Mouse (Mus musculus) common myeloid progenitor, adult 5-6 weeks (primary cell): ENCODE results near the gene Hsd17b7. TPM values are rescaled to one million over a fixed set of nuclear protein-coding genes. Genes with fewer than 3 reads are reported as not detected.

Experiments
- ATAC-seq: replicated peaks from 2 replicates; pipeline ENCODE4 v1.8.0; 2016; ENCODE audit warnings: low read depth, mild to moderate bottlenecking, moderate TSS enrichment, inconsistent platforms; ENCODE audit not compliant: poor library complexity, severe bottlenecking
- total RNA-seq: library from RNA; stranded (forward); fragments of 200-1000, 187-1606 nt; gene quantifications from 2 replicates; pipeline ENCODE4 v1.2.3, GENCODE M21; 2017

The Hsd17b7 gene
- total RNA-seq, 1 experiment from 2014 or later = 3.3 TPM

GRCm38 (mm10) chr1:169946004-169946403 lies 23.0 kb downstream of the Hsd17b7 start:
- no peak for ATAC-seq

DNA sequence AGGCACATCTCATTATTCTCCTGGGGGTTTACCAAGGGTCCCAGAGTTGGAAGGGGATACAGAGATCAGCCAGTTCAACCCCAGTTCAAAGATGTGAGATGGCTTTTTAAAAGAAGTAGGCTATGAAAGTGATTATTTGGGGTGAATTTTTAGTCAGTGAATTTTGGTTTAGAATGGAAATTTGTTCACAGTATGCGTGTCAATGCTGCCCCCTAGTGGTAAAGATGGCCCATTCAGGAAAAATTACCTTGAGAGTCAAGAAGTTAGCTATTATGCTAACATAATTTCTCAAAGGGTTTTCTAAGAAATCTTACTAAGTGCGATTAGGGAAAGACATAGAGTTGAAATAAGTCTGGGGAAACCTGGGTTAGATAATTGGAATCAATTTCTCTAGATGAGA lies 29.7 kb downstream of the Hsd17b7 start:
- peak; percentile 69 for ATAC-seq

- ATAC-seq = peak; percentile 53
These were observed 34.9 kb downstream of the Hsd17b7 start for GRCm38 (mm10) chr1:169934005-169934725.

- no peak for ATAC-seq
These were observed 36.8 kb downstream of the Hsd17b7 start for GRCm38 (mm10) chr1:169932122-169932746.

- ATAC-seq = no peak
These were observed 37.3 kb downstream of the Hsd17b7 start for GRCm38 (mm10) chr1:169931698-169932097.

- ATAC-seq = no peak
These were observed 40.5 kb downstream of the Hsd17b7 start, which contains the start of gene Ccdc190 for GRCm38 (mm10) chr1:169928454-169928971. Gene Ccdc190 (plus strand): TSS chr1:169928648.

GRCm38 (mm10) chr1:169927753-169928369 lies 41.2 kb downstream of the Hsd17b7 start:
- no peak for ATAC-seq

DNA sequence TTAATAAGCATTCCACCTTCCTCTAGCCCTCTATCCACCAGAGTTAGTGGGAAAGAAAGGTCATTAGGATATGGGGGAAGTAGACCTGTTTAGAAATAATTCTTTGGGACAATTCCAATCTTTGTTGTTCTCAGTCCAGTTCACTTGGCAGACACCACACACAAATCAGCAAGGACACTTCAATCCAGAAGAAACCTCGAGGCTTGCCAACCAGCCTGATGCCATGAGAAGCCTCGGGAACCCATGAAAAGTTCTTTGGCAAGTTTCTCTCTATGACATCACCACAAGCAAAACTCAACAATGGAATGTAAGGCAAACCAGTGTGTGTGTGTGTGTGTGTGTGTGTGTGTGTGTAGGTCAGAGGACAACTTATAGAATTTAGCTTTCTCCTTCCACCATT lies 44.5 kb downstream of the Hsd17b7 start:
- no peak for ATAC-seq

- peak; percentile 80 for ATAC-seq
These were observed 47.3 kb downstream of the Hsd17b7 start for GRCm38 (mm10) chr1:169921710-169922211.

DNA sequence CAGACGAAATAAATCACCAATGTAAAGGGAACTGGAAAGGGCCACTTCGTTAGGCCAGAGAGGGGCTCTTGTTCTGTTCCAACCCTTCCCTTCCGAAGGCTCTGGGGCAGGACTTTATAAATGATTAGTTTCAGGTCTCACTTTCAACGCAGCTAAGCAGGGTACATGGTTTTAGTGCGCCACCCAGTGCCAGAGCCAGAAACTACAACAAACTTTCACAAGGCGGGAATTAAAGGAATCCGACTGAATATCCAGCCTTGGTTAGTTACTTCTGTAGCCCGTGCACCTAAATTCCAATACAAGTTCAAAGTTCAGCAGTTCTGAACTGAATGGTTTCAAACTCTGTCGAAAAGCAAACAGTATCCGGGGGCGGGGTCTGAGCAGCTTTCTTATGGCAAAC lies 49.8 kb downstream of the Hsd17b7 start:
- ATAC-seq = peak; percentile 88

GRCm38 (mm10) chr1:169917998-169918397 lies 51.0 kb downstream of the Hsd17b7 start:
- peak; percentile 53 for ATAC-seq

DNA sequence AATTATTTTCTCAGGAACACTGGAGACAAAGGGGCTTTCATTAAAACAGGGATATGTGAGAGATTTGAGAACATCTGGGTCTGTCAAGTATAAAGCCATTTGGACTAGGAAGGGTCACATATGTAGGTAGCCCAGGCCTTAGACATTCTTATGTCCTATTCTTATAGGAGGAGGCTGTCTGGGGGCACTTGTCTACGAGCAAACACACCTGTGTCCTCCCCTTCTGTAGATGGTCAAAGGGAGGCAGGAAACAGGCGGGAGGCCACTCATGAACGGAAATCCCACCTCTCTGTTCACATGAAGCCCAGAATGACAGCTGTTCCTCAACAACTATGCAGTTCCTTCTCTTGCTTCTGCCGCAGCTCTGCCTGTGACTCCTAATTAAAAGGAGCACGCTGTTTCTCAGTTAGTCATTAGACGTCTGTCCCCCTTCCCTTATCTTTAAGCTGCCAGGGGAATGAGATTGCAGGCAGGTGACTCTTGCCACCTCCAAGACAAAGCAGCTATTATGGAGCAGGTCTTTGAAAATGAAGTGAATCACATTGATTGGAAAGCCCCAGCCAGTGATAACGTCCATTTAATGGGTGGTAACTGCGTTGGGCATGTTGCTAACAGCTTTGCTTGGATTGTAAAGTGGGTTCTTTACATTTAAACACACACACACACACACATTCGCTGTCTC lies 51.8 kb downstream of the Hsd17b7 start:
- no peak for ATAC-seq

- no peak for ATAC-seq
These were observed 52.4 kb downstream of the Hsd17b7 start for GRCm38 (mm10) chr1:169916659-169917058.

DNA sequence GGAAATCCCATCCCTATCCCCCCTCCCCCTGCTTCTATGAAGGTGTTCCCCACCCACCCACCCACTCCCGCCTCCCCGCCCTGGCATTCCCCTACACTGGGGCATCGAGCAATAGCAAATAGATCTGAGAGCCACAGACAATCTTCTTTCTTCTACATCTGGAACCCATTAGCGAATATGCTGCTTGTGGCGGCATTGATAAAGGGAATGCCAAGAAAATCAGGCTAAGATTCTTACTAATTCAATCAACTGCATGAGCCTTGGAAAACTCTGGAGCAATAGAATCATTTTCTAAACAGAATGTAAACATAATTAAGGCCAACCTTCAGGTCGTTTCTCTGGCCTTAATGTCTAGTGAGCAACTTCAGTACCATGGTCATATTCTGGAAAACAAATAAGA lies 57.5 kb downstream of the Hsd17b7 start:
- no peak for ATAC-seq

- no peak for ATAC-seq
These were observed 58.3 kb downstream of the Hsd17b7 start for GRCm38 (mm10) chr1:169910751-169911150.

DNA sequence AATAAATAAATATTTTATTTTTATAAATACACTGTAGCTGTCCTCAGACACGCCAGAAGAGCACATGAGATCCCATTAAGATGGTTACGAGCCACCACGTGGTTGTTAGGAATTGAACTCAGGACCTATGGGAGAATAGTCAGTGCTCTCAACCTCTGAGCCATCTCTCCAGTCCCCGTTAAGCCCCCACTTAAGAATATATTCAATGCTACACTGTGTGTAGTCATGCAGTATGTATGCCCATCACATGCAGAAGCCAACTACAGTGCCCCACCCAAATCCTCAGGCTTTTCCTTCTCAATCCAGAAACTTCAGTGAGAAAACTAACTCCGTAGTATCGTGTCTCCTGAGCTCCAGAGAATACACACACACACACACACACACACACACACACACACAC lies 59.4 kb downstream of the Hsd17b7 start:
- no peak for ATAC-seq

DNA sequence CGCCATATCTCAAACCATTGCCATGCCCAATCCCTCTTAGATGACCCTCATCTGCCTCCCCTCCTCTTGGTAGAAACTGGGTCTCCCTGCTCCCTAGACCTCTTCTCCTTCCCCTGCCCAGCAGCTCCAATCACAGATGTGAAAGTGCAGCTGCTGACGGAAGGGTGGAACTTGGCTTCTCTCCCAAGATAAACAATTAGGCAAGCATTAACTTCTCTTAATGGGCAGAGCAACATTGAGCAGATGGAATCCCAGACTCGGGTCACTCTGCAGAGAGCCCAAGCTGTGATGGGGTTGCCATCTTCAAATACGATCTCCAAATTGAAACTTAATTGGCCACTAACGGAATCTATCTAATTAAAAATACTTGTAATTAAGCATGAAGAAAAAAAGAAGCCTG lies 59.9 kb downstream of the Hsd17b7 start:
- ATAC-seq = no peak

DNA sequence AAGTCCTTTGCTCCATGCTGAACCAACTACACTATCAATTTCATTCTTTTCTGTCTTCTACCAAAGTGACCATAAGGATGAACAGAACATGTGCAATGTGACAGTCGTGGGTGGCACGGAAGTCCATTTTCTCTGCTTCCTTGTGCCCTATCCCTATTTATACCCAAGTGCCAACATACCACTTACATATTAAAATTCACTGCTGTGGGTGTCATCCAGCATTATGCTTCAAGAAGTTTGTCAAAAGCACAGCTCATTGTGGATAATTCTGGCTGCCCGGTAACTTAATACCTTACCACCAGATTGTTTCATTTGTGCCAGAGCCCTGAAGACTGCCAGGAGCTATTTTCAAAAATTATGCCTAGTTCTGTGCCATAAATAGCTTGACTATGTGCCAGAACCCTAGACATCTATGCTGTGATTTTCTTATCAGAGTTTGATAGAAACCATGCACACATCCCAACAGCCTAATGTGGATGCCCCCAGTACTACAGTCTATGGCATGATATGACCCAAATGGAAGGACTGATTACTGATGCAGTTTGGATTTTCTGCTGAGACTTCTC lies 68.2 kb downstream of the Hsd17b7 start:
- no peak for ATAC-seq
